Mouse (Mus musculus) adrenal gland (tissue): ENCODE measurements around the gene Ubl5.
"Not testable (repeated sequence)": the region's sequence is repeated elsewhere in the genome, so short reads cannot be mapped to it uniquely, and the experiment has no call there.

ENCODE experiments used
- intact Hi-C: fragments of 180-260 bp; cut with DNase I; formaldehyde crosslinking; loops from one replicate; pipeline ENCODE4 v1.15.1; 2025
- long read RNA-seq, 2 experiments: library from polyadenylated mRNA; unstranded; transcript quantifications; one replicate each; pipeline ENCODE4 v2.0.0; 2020; ENCODE audit warnings: borderline replicate concordance in 1 of 2; ENCODE audit not compliant: insufficient replicate concordance in 1 of 2

The Ubl5 gene
- long read RNA-seq, experiment 1, transcript Ubl5-211 (5 exons, 505 nt) = minor isoform, 8 of 271 reads
- long read RNA-seq, experiment 1, transcript Ubl5-201 (5 exons, 2,114 nt) = major isoform, 245 of 271 reads
- long read RNA-seq, experiment 1, partial matches to known transcripts = 1 of 271 reads
- long read RNA-seq, experiment 1, other reads (novel, unspliced or antisense) = 11 of 271 reads
- long read RNA-seq, experiment 2, transcript Ubl5-201 (5 exons, 2,114 nt) = major isoform, 285 of 309 reads
- long read RNA-seq, experiment 2, transcript Ubl5-211 (5 exons, 505 nt) = minor isoform, 11 of 309 reads
- long read RNA-seq, experiment 2, partial matches to known transcripts = 0 of 309 reads
- long read RNA-seq, experiment 2, other reads (novel, unspliced or antisense) = 10 of 309 reads

- intact Hi-C loops = loop anchor here (10.0 kb wide), 1 partner anchor 177 kb away; the partner anchor contains the start of gene Zfp26
Measured at GRCm38 (mm10) chr9:20642101-20642895, at the start of gene Ubl5. Gene Ubl5 (plus strand): TSS chr9:20642878.

GRCm38 (mm10) chr9:20601270-20601669, 41.4 kb upstream of the Ubl5 start:
- intact Hi-C loops = no loop called here

GRCm38 (mm10) chr9:20606269-20606668, 36.4 kb upstream of the Ubl5 start:
- intact Hi-C loops = no loop called here

- intact Hi-C loops = no loop called here
Measured at GRCm38 (mm10) chr9:20607100-20607974, 35.3 kb upstream of the Ubl5 start.

GRCm38 (mm10) chr9:20609831-20610464, 32.7 kb upstream of the Ubl5 start:
- intact Hi-C loops = no loop called here

GRCm38 (mm10) chr9:20611976-20612375, 30.7 kb upstream of the Ubl5 start:
- intact Hi-C loops = no loop called here

GRCm38 (mm10) chr9:20616685-20617084, 26.0 kb upstream of the Ubl5 start:
- intact Hi-C loops = no loop called here

GRCm38 (mm10) chr9:20631332-20631731, 11.3 kb upstream of the Ubl5 start:
- intact Hi-C loops = no loop called here

- intact Hi-C loops = not testable (repeated sequence)
Measured at GRCm38 (mm10) chr9:20635676-20636075, 7.0 kb upstream of the Ubl5 start.

- intact Hi-C loops = no loop called here
Measured at GRCm38 (mm10) chr9:20636256-20636655, 6.4 kb upstream of the Ubl5 start.

GRCm38 (mm10) chr9:20636790-20637189, 5.9 kb upstream of the Ubl5 start:
- intact Hi-C loops = no loop called here

- intact Hi-C loops = no loop called here
Measured at GRCm38 (mm10) chr9:20638552-20638951, 4.1 kb upstream of the Ubl5 start.

- intact Hi-C loops = no loop called here
Measured at GRCm38 (mm10) chr9:20639486-20639885, 3.2 kb upstream of the Ubl5 start.

- intact Hi-C loops = loop anchor here (10.0 kb wide), 1 partner anchor 177 kb away; the partner anchor contains the start of gene Zfp26
Measured at GRCm38 (mm10) chr9:20641501-20641900, 1.2 kb upstream of the Ubl5 start.

- intact Hi-C loops = loop anchor here (10.0 kb wide), 1 partner anchor 178 kb away; the partner anchor contains the start of gene Zfp26
Measured at GRCm38 (mm10) chr9:20642896-20643466, 303 bp downstream of the Ubl5 start.

GRCm38 (mm10) chr9:20643781-20644180, 1.1 kb downstream of the Ubl5 start:
- intact Hi-C loops = loop anchor here (10.0 kb wide), 1 partner anchor 179 kb away; the partner anchor contains the start of gene Zfp26

GRCm38 (mm10) chr9:20644360-20645081, 1.8 kb downstream of the Ubl5 start, which contains the start of gene Fbxl12:
Gene Fbxl12 (minus strand): TSS chr9:20644767.
- intact Hi-C loops = loop anchor here (10.0 kb wide), 1 partner anchor 180 kb away; the partner anchor contains the start of gene Zfp26

GRCm38 (mm10) chr9:20645121-20645520, 2.4 kb downstream of the Ubl5 start:
- intact Hi-C loops = loop anchor here (10.0 kb wide), 1 partner anchor 180 kb away; the partner anchor contains the start of gene Zfp26

- intact Hi-C loops = no loop called here
Measured at GRCm38 (mm10) chr9:20651602-20652259, 9.1 kb downstream of the Ubl5 start, which contains the start of gene Pin1. Gene Pin1 (plus strand): TSS chr9:20652095.
